Mouse (Mus musculus): ENCODE data around the gene Nlgn1.

DNA sequence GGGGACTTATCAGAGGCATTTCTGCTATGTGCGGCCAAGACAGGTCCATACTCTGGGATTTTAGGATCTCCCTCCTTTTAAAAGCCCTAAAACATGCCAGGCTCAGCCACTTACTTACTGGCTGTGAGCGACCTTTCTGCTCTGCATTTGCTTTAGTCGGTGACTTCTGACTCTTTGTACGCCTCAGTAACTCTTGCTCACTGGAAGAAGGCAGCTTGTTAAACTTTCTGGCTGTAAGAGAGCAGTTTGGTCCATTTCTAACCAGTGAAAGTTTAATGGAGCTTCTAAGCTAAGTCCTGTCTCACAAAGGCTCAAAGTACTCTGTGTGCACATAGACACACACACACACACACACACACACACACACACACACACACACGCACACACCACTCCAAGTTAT, 22.8 kb upstream of the Nlgn1 start:
- TF ChIP-seq CTCF (IDR thresholded peaks at IDR 0.05; ENCODE audit: low read depth, low read length) (no peak), EP300 (IDR thresholded peaks at IDR 0.05; ENCODE audit: insufficient read depth, low read depth, low read length) (no peak), POLR2A (IDR thresholded peaks at IDR 0.05; ENCODE audit: insufficient read depth, low read length) (no peak)

Data from ES-Bruce4 (cell line).